Mouse (Mus musculus) lung, postnatal 4 days (tissue): ENCODE results near the gene Slc25a10.
A peak's percentile ranks its signal among the peaks of the same experiment; 100 is the strongest.
"Not testable (repeated sequence)": the region's sequence is repeated elsewhere in the genome, so short reads cannot be mapped to it uniquely, and the experiment has no call there.

ENCODE experiments used
- DNase-seq, 2 experiments: peaks; one replicate each; pipeline ENCODE4 v3.0.0; 2021

The Slc25a10 gene

DNA sequence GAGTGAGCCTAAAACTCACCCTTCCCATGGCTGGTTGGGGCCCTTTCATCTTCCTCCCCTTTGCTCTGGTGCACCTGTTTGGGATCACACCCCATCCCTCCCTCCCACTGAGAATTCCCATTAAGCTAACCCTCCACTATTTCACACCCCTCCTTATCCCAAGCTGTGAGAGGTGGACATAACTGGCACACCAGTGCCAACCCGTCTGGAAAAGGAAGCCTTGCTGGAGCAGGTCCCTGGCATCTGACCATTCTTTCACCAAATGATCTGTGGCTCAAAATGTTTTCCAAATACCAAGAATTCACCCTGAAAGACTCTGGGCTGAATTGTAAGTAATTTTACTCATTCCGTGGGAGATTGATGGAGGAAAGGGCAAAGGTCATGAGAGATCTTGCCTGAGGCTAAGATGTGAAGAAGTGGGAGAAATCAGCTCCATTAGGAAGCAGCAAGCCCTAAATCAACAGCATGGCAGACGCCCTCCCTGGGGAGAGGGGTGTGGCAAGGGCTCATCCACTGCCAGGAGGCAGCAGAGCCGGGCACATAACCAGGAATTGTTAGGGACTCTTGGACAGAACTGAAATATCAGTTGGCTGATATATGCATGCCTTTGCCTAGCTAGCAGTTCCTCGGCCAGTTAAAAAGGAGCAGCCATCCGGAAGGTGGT lies 21.3 kb downstream of the Slc25a10 start:
- no peak for DNase-seq

DNA sequence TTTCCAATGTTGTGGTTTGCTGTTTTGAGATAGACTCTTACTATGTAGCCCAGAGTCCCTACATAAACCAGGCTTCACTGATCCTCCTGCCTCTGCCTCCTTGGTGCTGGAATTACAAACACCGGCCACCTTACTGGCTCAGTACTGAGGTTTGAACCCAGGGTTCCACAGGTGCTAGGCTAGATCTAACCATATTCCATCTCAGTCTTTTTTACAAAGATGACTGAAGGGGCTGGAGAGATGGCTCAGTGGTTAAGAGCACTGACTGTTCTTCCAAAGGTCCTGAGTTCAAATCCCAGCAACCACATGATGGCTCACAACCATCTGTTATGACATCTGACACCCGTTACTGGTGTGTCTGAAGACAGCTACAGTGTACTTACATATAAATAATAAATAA lies 22.6 kb downstream of the Slc25a10 start:
- not testable (repeated sequence) for DNase-seq

GRCm38 (mm10) chr11:120515611-120516010 lies 24.0 kb downstream of the Slc25a10 start:
- peak; percentile 89 to 94 for DNase-seq

- DNase-seq: peak in 1 of 2 experiments; percentile 16
Observed at GRCm38 (mm10) chr11:120517147-120517546, 25.5 kb downstream of the Slc25a10 start.

DNA sequence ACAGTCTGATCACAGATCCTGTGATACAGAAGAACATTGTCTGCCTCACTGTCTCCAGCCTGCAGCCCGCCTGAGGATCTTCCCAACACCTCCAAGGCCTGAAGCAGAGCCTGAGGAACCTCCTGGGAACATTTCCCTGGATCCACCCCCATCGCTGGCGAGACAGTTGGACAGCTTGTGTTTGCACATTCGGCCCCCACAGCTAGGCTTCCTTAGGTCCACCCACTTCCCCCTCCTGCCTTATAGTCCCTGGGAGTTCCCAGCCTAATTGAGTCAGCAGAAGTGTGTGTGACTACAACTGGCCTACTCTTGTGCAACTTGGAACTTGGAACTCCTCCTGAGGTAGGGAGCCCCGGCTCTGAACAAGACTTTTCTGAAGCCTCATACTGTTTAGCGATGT lies 26.4 kb downstream of the Slc25a10 start:
- peak; percentile 56 to 66 for DNase-seq

DNA sequence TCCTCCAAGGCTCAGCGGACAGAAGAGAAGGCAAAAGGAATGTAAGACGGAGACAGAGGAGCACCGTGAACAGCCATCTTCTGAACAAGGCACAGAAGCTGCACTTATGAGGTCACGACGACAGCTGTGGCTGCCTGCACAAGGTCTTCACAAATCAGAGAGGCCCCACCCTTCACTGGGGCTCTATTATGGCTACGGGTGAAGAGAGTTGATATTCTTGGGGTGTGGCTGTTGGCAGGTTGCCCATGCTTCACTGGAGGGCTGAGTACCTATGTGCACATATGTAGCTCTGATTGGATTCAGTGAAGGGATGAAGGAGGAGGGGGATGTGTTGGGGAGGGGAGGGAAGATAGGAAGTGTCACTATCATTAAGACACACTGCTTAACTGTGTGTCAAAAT lies 26.9 kb downstream of the Slc25a10 start:
- peak; percentile 35 to 38 for DNase-seq

DNA sequence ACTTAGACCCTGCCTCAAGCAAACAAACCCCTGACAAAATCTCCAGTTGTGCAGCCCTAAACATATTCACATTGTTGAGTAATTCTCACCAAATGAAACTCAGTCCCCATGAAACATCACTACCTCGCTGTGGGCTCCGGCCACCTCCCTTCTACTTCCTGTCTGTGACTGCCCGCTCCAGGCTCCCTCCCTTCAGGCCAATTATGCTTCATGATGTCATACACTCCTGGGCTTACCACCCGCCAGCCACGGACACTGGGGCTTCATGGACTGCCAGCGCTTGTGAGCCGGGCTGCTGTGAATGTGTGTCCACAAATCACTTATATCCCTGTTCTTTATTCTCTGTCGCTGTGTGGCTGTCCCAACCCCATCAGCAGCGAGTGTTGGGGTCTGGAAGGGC lies 28.1 kb downstream of the Slc25a10 start:
- DNase-seq: peak; percentile 77 to 81

GRCm38 (mm10) chr11:120520498-120520897 lies 28.9 kb downstream of the Slc25a10 start:
- no peak for DNase-seq

GRCm38 (mm10) chr11:120520967-120521540 lies 29.4 kb downstream of the Slc25a10 start:
- peak in 1 of 2 experiments; percentile 18 for DNase-seq

DNA sequence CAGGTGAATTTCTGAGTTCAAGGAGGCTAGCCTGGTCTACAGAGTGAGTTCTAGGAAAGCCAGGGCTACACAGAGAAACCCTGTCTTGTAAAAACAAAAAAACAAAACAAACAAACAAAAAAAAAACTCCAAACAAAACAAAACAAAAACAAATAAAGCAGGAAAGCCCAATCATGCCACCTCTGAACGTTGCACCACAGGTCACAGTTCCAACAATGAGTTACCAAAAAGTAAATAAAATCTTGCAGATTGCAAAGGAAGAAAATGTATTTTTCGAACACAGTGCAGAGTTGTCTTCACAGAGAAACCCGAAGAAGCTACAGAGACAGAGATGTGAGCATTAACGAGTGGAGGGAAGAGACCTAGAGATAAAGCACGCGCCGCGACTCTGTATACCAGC lies 30.9 kb downstream of the Slc25a10 start:
- DNase-seq: no peak

DNA sequence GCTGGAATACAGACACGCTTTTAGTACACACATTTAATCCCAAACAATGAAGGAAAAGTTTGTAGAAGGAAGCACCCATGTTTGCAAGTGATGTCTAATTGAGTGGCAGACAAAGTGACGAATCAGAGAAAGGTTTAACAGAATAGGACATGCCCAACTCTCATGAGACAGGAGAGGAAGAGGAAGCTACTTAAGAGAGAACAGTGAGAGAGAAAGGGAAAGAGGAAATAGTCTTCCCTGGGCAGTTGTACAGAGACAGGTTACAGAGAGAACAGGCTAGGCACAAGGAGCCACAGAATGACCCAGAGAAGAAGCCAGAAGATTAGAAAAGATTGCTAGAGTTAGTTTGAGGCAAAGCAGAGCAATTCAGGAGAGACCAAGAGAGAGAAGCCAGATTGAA lies 34.3 kb downstream of the Slc25a10 start:
- DNase-seq: no peak

DNA sequence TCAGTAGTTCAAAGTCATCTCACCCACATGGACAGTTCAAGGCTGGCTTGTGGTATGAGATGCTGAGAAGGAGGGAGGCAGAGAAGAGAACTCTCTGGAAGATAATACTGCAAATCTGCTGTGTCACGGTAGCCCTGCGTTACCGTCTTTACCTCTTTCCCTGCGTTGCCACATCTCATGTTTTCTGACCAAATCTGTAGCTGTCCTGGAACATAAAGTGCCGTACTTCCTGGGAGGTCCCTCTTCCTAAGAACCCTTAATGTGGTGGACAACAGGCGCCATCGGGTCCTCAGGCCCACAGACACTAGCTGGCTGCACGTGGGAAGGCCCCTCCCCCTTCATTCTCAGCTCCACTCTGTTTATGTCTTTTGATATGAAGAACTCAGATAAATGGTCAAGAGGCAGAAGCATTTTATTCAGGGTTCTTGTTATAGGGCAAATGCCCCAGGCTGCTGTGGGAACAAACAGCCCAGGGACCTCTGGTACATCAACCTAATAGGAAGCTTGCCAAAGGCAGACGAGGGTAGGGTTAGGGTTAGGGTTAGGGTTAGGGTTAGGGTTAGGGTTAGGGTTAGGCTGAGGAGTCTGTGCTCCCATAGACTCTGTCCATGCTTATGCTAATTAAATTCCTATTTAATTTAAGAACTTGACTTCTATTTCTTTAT lies 36.2 kb downstream of the Slc25a10 start:
- no peak for DNase-seq

- no peak for DNase-seq
Observed at GRCm38 (mm10) chr11:120528903-120529302, 37.3 kb downstream of the Slc25a10 start.

DNA sequence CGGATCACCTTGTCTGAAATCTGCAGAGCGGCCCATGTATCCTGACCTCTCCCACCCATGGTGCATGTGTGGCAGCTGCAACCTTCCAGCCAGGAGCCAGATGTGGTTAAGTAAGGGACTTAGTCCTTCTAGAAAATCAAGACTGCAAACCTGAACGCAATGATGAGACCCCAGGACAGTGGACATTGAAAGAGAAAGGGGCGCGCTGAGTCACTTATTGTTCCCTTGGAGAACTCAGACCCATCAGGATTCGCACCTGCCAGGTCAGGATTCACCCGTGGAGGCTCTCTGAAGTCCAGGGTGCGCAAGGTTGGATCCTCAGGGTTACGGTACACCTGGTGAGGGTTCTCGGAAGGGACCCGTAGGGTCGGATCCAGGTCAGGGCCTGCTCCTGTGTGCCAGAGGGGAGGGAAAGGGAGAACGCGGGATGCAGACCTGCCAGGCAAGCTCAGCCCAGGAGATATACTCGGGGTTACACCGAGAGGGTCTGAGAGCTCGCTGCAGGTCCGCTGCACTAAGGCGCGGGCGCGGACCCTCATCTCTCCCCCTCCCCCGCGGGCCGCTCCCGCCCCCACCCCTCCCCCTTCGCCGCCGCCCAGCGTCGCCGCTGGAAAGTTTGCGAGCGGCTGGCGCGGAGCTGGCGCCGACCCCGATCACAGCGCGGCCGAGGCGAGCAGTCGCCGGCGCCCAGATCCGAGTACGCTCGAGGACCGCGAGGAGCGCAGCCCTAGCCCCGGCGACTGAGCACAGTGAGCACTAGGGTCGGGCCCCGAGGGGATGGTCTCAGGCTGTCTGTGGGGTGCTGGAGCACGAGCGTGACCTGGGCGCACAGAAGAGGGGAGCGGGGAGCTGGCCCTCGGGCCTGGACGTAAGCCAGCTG lies 38.7 kb downstream of the Slc25a10 start, which contains the start of gene Gcgr:
TSS of gene Gcgr (plus strand) at position 615 of the 880 bp plus-strand sequence.
- peak; percentile 27 to 45 for DNase-seq

- DNase-seq: no peak
Observed at GRCm38 (mm10) chr11:120531646-120532045, 40.0 kb downstream of the Slc25a10 start.

DNA sequence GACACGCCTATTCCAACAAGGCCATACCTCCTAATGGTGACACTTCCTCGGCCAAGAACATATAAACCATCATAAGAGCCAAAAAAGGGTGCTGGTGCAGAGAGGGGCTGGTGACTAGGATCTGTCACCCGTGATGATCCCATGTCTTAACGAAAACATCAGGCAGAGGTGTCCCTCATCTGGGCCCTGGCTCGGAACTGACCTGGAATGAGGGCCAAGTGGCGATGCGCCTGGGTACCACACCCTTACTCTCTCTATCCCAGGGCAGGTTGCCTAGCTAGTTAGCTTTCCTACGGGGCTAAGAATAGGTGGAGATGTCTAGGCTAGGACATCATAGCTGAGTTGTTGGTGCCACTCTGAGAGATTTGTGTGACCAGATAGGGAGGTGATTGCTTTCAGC lies 42.5 kb downstream of the Slc25a10 start:
- DNase-seq: no peak

DNA sequence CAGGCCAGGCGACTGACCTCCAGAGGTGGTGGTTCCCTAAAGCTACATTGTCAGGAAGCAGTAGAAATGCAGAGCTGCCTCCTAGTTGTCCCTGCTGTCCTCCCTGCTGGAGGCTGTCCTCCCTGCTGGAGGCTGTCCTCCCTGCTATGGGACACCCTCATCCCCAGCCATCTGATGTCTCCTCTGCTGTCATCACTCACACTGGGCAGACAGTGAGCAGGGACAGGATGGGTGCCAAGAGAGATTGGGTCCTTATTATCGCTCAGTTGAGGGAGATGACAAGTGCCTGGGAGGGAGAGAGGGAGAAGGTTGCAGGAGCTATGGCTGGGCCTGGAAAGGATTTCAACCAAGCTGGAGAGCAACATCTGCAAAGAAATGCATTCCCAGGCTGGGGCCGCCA lies 43.5 kb downstream of the Slc25a10 start:
- DNase-seq: no peak

GRCm38 (mm10) chr11:120535804-120536203 lies 44.2 kb downstream of the Slc25a10 start:
- no peak for DNase-seq

DNA sequence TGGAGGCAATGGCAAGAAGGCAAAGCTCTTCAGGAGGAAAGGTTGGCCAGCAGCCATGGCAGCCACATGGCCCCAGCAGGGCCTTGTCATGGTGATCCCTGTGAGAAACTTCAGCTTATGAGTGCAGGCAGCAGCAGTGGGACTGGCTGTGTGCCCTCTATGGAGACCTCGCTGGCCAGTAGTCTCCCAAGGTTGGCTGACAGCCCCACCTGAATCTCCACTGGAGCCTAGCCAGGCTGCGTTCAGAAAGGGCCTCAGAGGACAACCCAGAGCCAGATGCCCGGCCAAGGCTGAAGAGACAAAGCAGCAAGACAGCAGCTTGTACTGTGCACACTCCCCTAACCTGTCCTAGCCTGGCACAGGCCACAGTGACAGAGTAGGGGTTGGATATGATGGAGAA lies 46.8 kb downstream of the Slc25a10 start:
- DNase-seq: peak; percentile 44 to 71

- DNase-seq: peak in 1 of 2 experiments; percentile 29
Observed at GRCm38 (mm10) chr11:120538955-120539284, 47.3 kb downstream of the Slc25a10 start.

DNA sequence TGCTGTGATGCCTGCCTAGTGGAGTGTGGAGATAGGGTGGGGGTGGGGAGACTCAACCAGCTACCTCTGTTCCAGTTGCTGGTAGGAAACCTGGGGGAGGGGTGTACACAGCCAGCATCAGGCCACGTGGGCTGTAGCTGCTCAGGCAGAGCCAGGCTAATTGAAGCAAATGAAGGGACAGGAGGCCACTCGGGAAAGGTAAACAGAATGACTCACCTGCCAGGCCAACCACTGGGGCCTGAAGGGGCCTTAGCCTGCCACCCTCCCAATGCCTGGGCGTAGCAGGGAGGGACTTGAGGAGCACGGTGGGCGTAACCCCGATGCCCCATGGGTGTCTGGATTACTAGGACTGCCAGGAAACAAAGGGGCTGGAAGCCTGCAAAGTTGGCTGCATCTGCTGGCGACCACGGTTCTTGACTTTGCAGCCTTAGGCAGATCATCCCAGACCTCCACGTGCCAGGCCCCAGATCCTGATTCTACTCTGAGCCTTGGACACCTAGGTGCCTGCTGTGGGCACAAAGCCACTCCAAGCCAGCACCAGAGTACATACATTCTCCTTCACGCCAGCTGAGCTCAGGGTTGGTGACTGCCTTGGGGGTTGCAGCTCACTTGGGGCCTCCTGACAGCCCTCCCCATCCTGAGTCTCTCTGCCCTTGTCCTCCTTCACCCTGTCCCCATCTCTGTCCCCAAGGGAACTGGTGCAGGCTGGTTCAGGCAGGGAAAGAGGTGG lies 47.8 kb downstream of the Slc25a10 start:
- DNase-seq: peak; percentile 66 to 88

GRCm38 (mm10) chr11:120541907-120542306 lies 50.3 kb downstream of the Slc25a10 start:
- peak in 1 of 2 experiments; percentile 36 for DNase-seq
